8 mouse cellular contexts compared by ENCODE assay signal in the genomic region with DNA sequence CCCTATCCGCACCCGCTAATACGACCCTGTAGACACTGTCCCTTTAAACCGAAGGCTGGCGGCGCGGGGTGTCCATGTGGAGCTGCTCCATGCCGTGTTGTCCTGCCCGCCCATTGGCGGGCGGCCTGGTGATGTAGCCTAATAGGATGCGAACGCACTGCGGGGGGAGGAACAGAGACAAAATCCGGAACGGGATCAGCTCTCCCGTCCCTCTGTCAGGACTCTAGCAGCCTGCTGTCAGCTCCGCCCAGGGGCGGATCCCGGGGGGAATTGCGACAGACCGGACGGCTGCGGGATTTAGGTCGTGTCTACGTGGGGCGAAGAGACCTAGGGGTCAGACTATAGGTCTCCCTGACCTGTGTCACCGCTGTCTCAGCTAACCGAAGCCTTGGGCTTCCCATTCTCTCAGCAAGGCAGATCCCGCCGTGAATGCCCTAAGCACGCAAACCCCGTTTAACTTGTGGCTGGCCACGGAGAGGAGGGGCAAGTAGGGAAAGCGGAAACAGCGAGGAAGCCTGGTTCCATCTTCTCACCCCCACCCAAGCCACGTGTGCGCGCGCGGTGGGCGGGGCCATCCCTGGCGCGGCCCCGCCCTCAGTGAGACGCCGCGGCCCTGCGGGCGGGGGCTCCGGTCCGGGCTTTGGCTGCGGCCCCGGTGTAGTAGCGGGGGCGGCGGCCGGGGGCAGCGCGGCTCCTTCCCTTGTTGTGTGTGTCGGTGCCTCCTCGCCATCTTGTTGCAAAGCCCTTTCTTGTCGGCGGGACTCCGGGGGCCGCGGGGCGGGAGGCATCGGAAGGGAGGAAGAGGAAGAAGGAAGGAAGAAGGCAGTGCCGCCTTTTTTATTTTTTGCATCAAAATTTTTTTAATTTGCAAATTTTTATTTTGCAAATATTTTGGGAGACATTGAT. TPM values are rescaled to one million over a fixed set of nuclear protein-coding genes. Genes with fewer than 3 reads are reported as not detected.
DNase-seq lines count a peak whose midpoint lies in the region; ATAC-seq lines count a peak whose summit lies in the region.

A gene (plus strand): TSS at position 665 of the 906 bp plus-strand sequence.

- WGBS in intestine, embryonic 14.5 days: under 1% methylated on average over 70 of the region's 70 CpGs

- peak within 1 kb of the TSS; percentile 96 for H3K27ac ChIP-seq in intestine, embryonic 14.5 days (ENCODE audit: low read depth)

- no peaks in the 10 kb centered on the region for H3K36me3 ChIP-seq in intestine, embryonic 14.5 days (ENCODE audit: control insufficient read depth, insufficient read depth, low read length)

- no peaks in the 10 kb centered on the region for H3K9me3 ChIP-seq in intestine, embryonic 14.5 days (ENCODE audit: control insufficient read depth, low read length)

- peak within 1 kb of the TSS; percentile 90 for H3K4me2 ChIP-seq in intestine, embryonic 14.5 days (ENCODE audit: low read length)

- H3K4me3 ChIP-seq in intestine, embryonic 14.5 days (ENCODE audit: low read depth, low read length): peak within 1 kb of the TSS; percentile 77

- peaks cover 16% of the 10 kb centered on the region for H3K4me1 ChIP-seq in intestine, embryonic 14.5 days (replicated peaks; ENCODE audit: control insufficient read depth, insufficient read depth, low read length)

- ATAC-seq in intestine, embryonic 14.5 days (replicated peaks; ENCODE audit: low FRiP score, low TSS enrichment, low read depth): peak; percentile 81

- H3K27me3 ChIP-seq in intestine, embryonic 14.5 days (replicated peaks; ENCODE audit: control insufficient read depth, insufficient read depth, low read length): 0 out of 2 replicates have a peak, but pooled peaks cover 4% of the 10 kb centered on the region

- DNase-seq in adrenal gland, adult 18-20 months (ENCODE audit: low spot score in 2 of 2): peak; percentile 92 to 95
- peak; percentile 98 for DNase-seq in embryo, embryonic 11 days
- DNase-seq in gastrocnemius, postnatal 25 days: peak; percentile 100
- peak; percentile 96 for DNase-seq in intestine, embryonic 14.5 days (ENCODE audit: low spot score)
- DNase-seq in left cerebral cortex, postnatal 14 days (ENCODE audit: low spot score in 2 of 2): peak; percentile 99 to 100
- peak; percentile 99 for DNase-seq in mesoderm, embryonic 11.5 days (ENCODE audit: low read depth, low spot score)
- peak; percentile 99 for DNase-seq in right cerebral cortex, postnatal 36 days (ENCODE audit: low spot score in 2 of 2)
- DNase-seq in yolk sac, embryonic 10.5 days (ENCODE audit: low spot score): peak; percentile 99

- H3K9ac ChIP-seq in intestine, embryonic 14.5 days (ENCODE audit: low read length): peak within 1 kb of the TSS; percentile 80

- intact Hi-C loops in left cerebral cortex, postnatal 14 days (cut with DNase I): no loop called here

RNA-seq across cellular contexts. Expression of the gene that starts here (rescaled TPM):
- total RNA-seq in adrenal gland, adult 18-20 months (2021): 10 to 100 TPM; 18.3 to 28.9 TPM
- total RNA-seq in gastrocnemius, postnatal 25 days (2021): 1 to 10 TPM; 5.3 to 5.6 TPM
- 4.4 and 5.5 TPM in 2 replicates for polyA plus RNA-seq in intestine, embryonic 14.5 days (2014; fragmentation: Nextera tagmentation; extraction: Ambion mirVana)
- total RNA-seq in left cerebral cortex, postnatal 14 days (2021): 10 to 100 TPM; 31.5 to 32.0 TPM

Comparison
In these comparisons a context has a peak if more than half of its experiments do, and no peak if none do; other contexts are left out.
1. Peak in every context shown above with its lines: DNase-seq, ATAC-seq, H3K4me3 ChIP-seq and H3K27ac ChIP-seq.